In genomic region chr7:142084820-142085219, GRCm38 (mm10) we compare ENCODE assay signal across 1 mouse cellular context.
TF ChIP-seq lines count a peak whose summit lies in the region.

No protein-coding gene starts in this region.

TF ChIP-seq in MEL, 35 proteins besides CTCF, POLR2A, EP300 and RAD21:
- TF ChIP-seq ETS1 (IDR thresholded peaks at IDR 0.05; ENCODE audit: low read depth, low read length) = peak; percentile 51; the same call in 1 of the 2 replicates
- TF ChIP-seq MAFK (IDR thresholded peaks at IDR 0.05; ENCODE audit: borderline replicate concordance, low read depth, low read length) = no peak
